Mouse (Mus musculus): ENCODE results near the gene Smu1. TPM values are rescaled to one million over a fixed set of nuclear protein-coding genes. Genes with fewer than 3 reads are reported as not detected.

The Smu1 gene
- polyA plus RNA-seq, 1 experiment from 2014 or later = 147 TPM

- Histone ChIP-seq H3K36me3 (peaks cover 81% of the 10 kb centered on the region), H3K27me3 (no peaks in the 10 kb centered on the region), H3K27ac (no peak overlapping the region), H3K9ac (no peak overlapping the region), H3K9me3 (no peaks in the 10 kb centered on the region), H3K4me2 (no peak overlapping the region), H3K4me1 (no peaks in the 10 kb centered on the region; the same call in 1 of the 2 replicates), H3K4me3 (no peak overlapping the region)
- no peak for ATAC-seq (ENCODE audit: insufficient number of reproducible peaks, insufficient read depth, low FRiP score, low TSS enrichment, low read depth)
These were observed 26.5 kb downstream of the Smu1 start for GRCm38 (mm10) chr4:40731262-40731661.

GRCm38 (mm10) chr4:40727247-40727646 is 30.5 kb downstream of the Smu1 start:
- H3K36me3 ChIP-seq = peaks cover 68% of the 10 kb centered on the region
- no peaks in the 10 kb centered on the region for H3K9me3 ChIP-seq
- no peak overlapping the region for H3K9ac ChIP-seq
- no peak overlapping the region for H3K4me3 ChIP-seq
- H3K27me3 ChIP-seq = no peaks in the 10 kb centered on the region
- H3K4me2 ChIP-seq = no peak overlapping the region
- no peak for ATAC-seq (ENCODE audit: insufficient number of reproducible peaks, insufficient read depth, low FRiP score, low TSS enrichment, low read depth)
- WGBS = 79% methylated on average over 1 of the region's 1 CpGs
- H3K27ac ChIP-seq = no peak overlapping the region
- peaks cover 19% of the 10 kb centered on the region for H3K4me1 ChIP-seq

GRCm38 (mm10) chr4:40725554-40725953 is 32.2 kb downstream of the Smu1 start:
- Histone ChIP-seq H3K36me3 (peaks cover 51% of the 10 kb centered on the region), H3K9me3 (no peaks in the 10 kb centered on the region), H3K27me3 (no peaks in the 10 kb centered on the region), H3K9ac (no peak overlapping the region), H3K27ac (no peak overlapping the region), H3K4me2 (peak overlapping the region; percentile 64; the same call in 1 of the 2 replicates), H3K4me1 (peaks cover 32% of the 10 kb centered on the region), H3K4me3 (no peak overlapping the region)
- ATAC-seq (ENCODE audit: insufficient number of reproducible peaks, insufficient read depth, low FRiP score, low TSS enrichment, low read depth) = no peak

- no peak overlapping the region for H3K4me3 ChIP-seq
- H3K4me1 ChIP-seq = peaks cover 32% of the 10 kb centered on the region
- H3K27ac ChIP-seq = no peak overlapping the region
- H3K4me2 ChIP-seq = peak overlapping the region; percentile 64
- H3K36me3 ChIP-seq = peaks cover 47% of the 10 kb centered on the region
- no peaks in the 10 kb centered on the region for H3K27me3 ChIP-seq
- no peaks in the 10 kb centered on the region for H3K9me3 ChIP-seq
- peak overlapping the region; percentile 51; the same call in 1 of the 2 replicates for H3K9ac ChIP-seq
- 86% methylated on average over 7 of the region's 7 CpGs for WGBS
- ATAC-seq (ENCODE audit: insufficient number of reproducible peaks, insufficient read depth, low FRiP score, low TSS enrichment, low read depth) = no peak
These were observed 32.6 kb downstream of the Smu1 start for GRCm38 (mm10) chr4:40725141-40725540.

DNA sequence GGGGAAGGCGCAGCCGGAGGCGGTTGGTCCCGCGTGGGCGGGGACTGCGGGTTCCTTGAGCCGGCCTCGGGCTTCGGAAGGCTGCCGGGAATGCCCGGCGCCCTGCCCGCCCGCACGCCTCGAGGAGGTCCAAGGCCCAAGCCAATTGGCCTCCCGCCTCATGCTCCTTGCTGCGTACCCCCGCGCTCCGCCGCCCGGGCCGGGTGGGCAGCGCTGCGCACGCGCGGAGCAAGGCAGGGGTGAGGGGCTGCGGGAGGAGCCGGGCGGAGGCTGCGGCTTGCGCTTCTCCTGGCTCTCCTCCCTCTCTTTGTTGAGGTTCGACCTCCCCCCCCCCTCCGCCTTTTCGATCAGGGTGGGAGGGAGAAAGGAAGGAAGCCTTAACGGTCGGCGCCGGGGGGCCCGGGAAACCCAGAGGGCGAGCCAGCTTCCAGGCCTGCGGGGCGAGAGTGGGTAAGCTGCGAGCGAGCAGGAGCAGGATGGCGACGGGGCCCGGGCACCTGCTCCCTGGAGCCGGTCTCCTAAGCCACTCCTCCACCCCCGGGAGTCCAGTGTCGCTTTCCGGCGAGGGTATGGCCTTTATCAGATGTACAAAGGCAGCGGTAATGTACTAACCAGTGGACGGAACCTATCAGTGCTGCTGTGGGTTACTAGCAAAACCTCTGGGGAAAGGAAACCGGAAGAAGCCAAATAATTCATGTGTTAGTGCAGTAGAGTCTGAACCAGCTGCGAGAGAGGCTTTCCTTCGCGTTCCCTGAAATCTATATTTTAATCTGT is 34.8 kb downstream of the Smu1 start:
- peaks cover 32% of the 10 kb centered on the region for H3K4me1 ChIP-seq
- under 1% methylated on average over 60 of the region's 62 CpGs for WGBS
- peaks cover 31% of the 10 kb centered on the region for H3K36me3 ChIP-seq

DNA sequence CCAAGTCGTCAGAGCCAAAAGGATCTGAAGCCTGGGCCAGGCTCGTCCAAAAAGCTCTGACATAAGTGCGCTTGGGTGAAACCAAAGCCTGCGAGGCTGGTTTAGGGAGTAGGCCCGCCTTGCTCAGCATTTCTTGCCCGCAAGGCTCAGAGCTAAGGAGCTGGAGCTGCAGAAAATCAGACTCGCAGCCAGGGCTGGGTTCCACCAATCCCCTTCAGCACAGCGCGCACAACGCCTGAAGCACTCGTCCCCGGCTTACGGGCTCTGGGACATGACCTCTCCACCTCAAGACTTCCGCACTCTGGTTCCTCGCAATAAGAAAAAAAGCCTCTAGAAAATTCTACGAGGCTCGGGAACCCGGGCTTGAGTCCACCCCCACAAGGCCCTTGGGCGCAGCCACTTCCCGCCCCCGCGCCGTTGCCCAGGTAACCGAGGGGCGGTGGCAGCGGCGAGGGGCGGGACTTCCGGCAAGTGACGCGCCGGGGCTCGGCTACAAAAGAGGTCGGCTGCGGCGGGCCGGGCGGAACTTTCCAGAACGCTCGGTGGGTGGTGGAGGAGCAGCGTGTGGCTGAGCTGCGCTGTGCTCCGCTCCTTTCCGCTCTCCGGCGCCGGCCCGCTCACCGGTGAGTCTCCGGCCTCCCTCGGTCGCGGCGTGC is 35.6 kb downstream of the Smu1 start, which contains the start of gene Dnaja1:
Gene Dnaja1, plus strand, starts transcription at position 140 of the 656 bp plus-strand sequence.
- peak within 1 kb of the TSS; percentile 100 for H3K27ac ChIP-seq
- WGBS = under 1% methylated on average over 54 of the region's 54 CpGs
- peak within 1 kb of the TSS; percentile 72 for H3K4me3 ChIP-seq
- peaks cover 32% of the 10 kb centered on the region for H3K4me1 ChIP-seq
- no peaks in the 10 kb centered on the region for H3K27me3 ChIP-seq
- H3K36me3 ChIP-seq = peaks cover 26% of the 10 kb centered on the region
- ATAC-seq (ENCODE audit: insufficient number of reproducible peaks, insufficient read depth, low FRiP score, low TSS enrichment, low read depth) = peak; percentile 93
- H3K9ac ChIP-seq = peak within 1 kb of the TSS; percentile 95
- no peaks in the 10 kb centered on the region for H3K9me3 ChIP-seq
- peak within 1 kb of the TSS; percentile 64 for H3K4me2 ChIP-seq

More for the DNA sequence above, 34.8 kb downstream of the Smu1 start:
- Histone ChIP-seq H3K4me3 (peak overlapping the region; percentile 72), H3K9ac (peak overlapping the region; percentile 95), H3K27me3 (no peaks in the 10 kb centered on the region), H3K9me3 (no peaks in the 10 kb centered on the region), H3K27ac (peak overlapping the region; percentile 100), H3K4me2 (peak overlapping the region; percentile 64)
- ATAC-seq (ENCODE audit: insufficient number of reproducible peaks, insufficient read depth, low FRiP score, low TSS enrichment, low read depth) = peak; percentile 90

GRCm38 (mm10) chr4:40720910-40721309 is 36.8 kb downstream of the Smu1 start:
- Histone ChIP-seq H3K4me3 (peak overlapping the region; percentile 72; the same call in 1 of the 2 replicates), H3K4me2 (no peak overlapping the region), H3K4me1 (peaks cover 32% of the 10 kb centered on the region), H3K27ac (peak overlapping the region; percentile 100), H3K27me3 (no peaks in the 10 kb centered on the region), H3K9me3 (no peaks in the 10 kb centered on the region), H3K36me3 (peaks cover 14% of the 10 kb centered on the region), H3K9ac (0 out of 2 replicates have a peak overlapping the region, but pooled peaks have one; percentile 95)
- WGBS = 91% methylated on average over 8 of the region's 8 CpGs
- no peak for ATAC-seq (ENCODE audit: insufficient number of reproducible peaks, insufficient read depth, low FRiP score, low TSS enrichment, low read depth)

GRCm38 (mm10) chr4:40717141-40717540 is 40.6 kb downstream of the Smu1 start:
- Histone ChIP-seq H3K4me3 (no peak overlapping the region), H3K4me1 (peaks cover 13% of the 10 kb centered on the region), H3K9ac (no peak overlapping the region), H3K27me3 (no peaks in the 10 kb centered on the region), H3K27ac (no peak overlapping the region), H3K9me3 (no peaks in the 10 kb centered on the region), H3K36me3 (no peaks in the 10 kb centered on the region), H3K4me2 (no peak overlapping the region)
- no peak for ATAC-seq (ENCODE audit: insufficient number of reproducible peaks, insufficient read depth, low FRiP score, low TSS enrichment, low read depth)
- WGBS = 85% methylated on average over 3 of the region's 3 CpGs

DNA sequence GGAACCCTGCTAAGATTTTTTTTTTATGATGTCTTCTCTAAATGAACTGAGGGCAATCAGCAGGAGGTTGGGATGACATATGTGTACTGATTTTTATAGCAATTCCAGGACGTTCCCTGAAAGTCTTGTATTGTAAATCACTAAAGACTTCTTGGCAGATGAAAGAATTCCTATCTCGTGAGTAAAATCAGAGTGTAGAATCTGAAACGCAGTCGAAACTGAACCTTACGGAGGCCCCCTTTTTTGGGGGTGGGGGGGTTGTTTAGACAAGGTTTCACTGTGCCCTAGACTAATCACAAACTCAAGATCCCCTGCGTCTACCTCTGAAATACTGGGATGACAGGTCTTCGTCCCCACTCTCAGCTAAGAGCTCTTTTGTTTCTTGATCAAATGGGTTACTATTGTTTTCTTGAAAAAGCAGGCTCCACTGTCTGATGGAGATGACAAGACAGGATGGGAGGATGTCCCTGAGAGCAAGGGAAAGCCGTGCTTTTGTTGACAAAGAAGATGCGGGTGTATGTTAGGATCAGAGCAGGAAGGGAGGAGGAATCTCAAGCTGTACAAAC is 53.9 kb downstream of the Smu1 start:
- ATAC-seq (ENCODE audit: insufficient number of reproducible peaks, insufficient read depth, low FRiP score, low TSS enrichment, low read depth) = no peak

GRCm38 (mm10) chr4:40702797-40703709 is 54.7 kb downstream of the Smu1 start, which contains the start of gene Aptx:
Aptx (minus strand) TSS chr4:40703194.
- ATAC-seq (ENCODE audit: insufficient number of reproducible peaks, insufficient read depth, low FRiP score, low TSS enrichment, low read depth) = peak; percentile 92
- Histone ChIP-seq H3K9ac (peak within 1 kb of the TSS; percentile 69), H3K36me3 (no peaks in the 10 kb centered on the region), H3K27ac (peak within 1 kb of the TSS; percentile 98), H3K9me3 (no peaks in the 10 kb centered on the region), H3K4me3 (peak within 1 kb of the TSS; percentile 50), H3K27me3 (no peaks in the 10 kb centered on the region), H3K4me2 (peak within 1 kb of the TSS; percentile 73), H3K4me1 (peaks cover 20% of the 10 kb centered on the region)
- under 1% methylated on average over 42 of the region's 42 CpGs for WGBS

More for the DNA sequence above, 53.9 kb downstream of the Smu1 start:
- Histone ChIP-seq H3K4me3 (peak overlapping the region; percentile 50), H3K9ac (peak overlapping the region; percentile 69), H3K9me3 (no peaks in the 10 kb centered on the region), H3K27ac (peak overlapping the region; percentile 98), H3K4me1 (peaks cover 20% of the 10 kb centered on the region), H3K27me3 (no peaks in the 10 kb centered on the region), H3K4me2 (peak overlapping the region; percentile 73), H3K36me3 (no peaks in the 10 kb centered on the region)
- WGBS = 29% methylated on average over 9 of the region's 9 CpGs

DNA sequence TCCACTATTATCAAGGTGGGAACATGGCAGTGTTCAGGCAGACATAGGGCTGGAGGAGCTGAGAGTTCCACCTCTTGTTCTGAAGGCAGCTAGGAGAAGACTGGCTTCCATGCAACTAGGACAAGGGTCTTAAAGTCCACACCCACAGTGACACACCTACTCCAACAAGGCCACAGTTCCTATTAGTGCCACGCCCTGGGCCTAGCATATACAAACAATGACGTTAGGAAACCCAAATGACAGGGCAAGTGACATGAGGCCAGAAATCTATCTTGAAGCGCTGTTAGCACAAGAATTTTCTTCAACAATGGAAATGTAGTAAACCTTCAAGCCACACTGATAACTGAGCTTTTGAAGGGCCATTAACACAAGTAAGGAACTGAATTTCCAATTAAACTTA is 55.9 kb downstream of the Smu1 start:
- ATAC-seq (ENCODE audit: insufficient number of reproducible peaks, insufficient read depth, low FRiP score, low TSS enrichment, low read depth) = no peak
- peak overlapping the region; percentile 69; the same call in 1 of the 2 replicates for H3K9ac ChIP-seq
- no peak overlapping the region for H3K27ac ChIP-seq
- WGBS = 90% methylated on average over 3 of the region's 3 CpGs
- H3K4me1 ChIP-seq = peaks cover 20% of the 10 kb centered on the region
- no peaks in the 10 kb centered on the region for H3K9me3 ChIP-seq
- H3K36me3 ChIP-seq = peaks cover 5% of the 10 kb centered on the region
- peak overlapping the region; percentile 50 for H3K4me3 ChIP-seq
- no peaks in the 10 kb centered on the region for H3K27me3 ChIP-seq
- peak overlapping the region; percentile 73 for H3K4me2 ChIP-seq

Measured in embryonic facial prominence, embryonic 13.5 days (tissue).